Mouse (Mus musculus): Measurements from ENCODE around the gene Cpa4. TPM values are rescaled to one million over a fixed set of nuclear protein-coding genes. Genes with fewer than 3 reads are reported as not detected.
A peak's percentile ranks its signal among the peaks of the same experiment; 100 is the strongest.

Cpa4 gene
- polyA plus RNA-seq, 1 experiment from 2014 or later: 0.07 TPM

GRCm38 (mm10) chr6:30596230-30596898, 28.2 kb downstream of the Cpa4 start:
- ATAC-seq (0 out of 2 replicates have a peak, but pooled peaks have one; percentile 16), DNase-seq (ENCODE audit: low spot score) (no peak)
- Histone ChIP-seq H3K9me3 (ENCODE audit: low read length) (no peaks in the 10 kb centered on the region), H3K4me3 (ENCODE audit: low read depth, low read length) (no peak overlapping the region), H3K4me1 (ENCODE audit: insufficient read depth, low read depth, low read length) (no peaks in the 10 kb centered on the region), H3K4me2 (replicated peaks; ENCODE audit: low read depth, low read length) (no peak overlapping the region), H3K27me3 (replicated peaks; ENCODE audit: insufficient read depth, low read length) (no peaks in the 10 kb centered on the region), H3K36me3 (ENCODE audit: insufficient read depth, low read length) (no peaks in the 10 kb centered on the region), H3K27ac (ENCODE audit: low read length) (no peak overlapping the region), H3K9ac (replicated peaks; ENCODE audit: low read depth) (no peak overlapping the region)
- TF ChIP-seq CTCF (IDR thresholded peaks at IDR 0.05): no peak
- TF ChIP-seq EP300 (IDR thresholded peaks at IDR 0.05): no peak
- 58% methylated on average over 8 of the region's 8 CpGs for WGBS

DNA sequence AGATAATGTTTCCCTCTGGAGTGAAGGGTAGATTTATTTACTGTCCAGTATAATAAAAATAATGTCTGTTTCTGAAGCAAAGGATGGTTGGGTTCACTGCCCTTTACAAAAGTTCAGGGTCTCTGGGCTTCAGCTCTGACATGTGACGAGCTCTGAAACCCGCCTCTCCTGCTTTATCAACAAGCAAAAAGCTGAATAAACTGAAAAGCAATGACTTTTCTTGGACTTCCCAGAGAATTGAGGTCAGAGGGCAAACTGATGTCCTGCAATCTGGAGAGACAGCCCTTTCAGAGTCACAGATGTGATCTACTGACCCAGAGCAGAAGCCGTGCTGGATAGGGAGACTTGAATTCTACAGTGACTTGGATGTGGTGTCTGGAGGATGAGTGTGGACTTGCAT, 31.9 kb downstream of the Cpa4 start:
- no peaks in the 10 kb centered on the region for H3K9me3 ChIP-seq (ENCODE audit: low read length)
- ATAC-seq: no peak

GRCm38 (mm10) chr6:30600995-30601394, 32.8 kb downstream of the Cpa4 start:
- ATAC-seq (no peak), DNase-seq (ENCODE audit: low spot score) (no peak)
- 89% methylated on average over 1 of the region's 1 CpGs for WGBS
- Histone ChIP-seq H3K36me3 (ENCODE audit: insufficient read depth, low read length) (no peaks in the 10 kb centered on the region), H3K27me3 (replicated peaks; ENCODE audit: insufficient read depth, low read length) (no peaks in the 10 kb centered on the region), H3K9me3 (ENCODE audit: low read length) (no peaks in the 10 kb centered on the region), H3K27ac (ENCODE audit: low read length) (no peak overlapping the region), H3K4me2 (replicated peaks; ENCODE audit: low read depth, low read length) (no peak overlapping the region), H3K9ac (replicated peaks; ENCODE audit: low read depth) (no peak overlapping the region), H3K4me3 (ENCODE audit: low read depth, low read length) (no peak overlapping the region), H3K4me1 (ENCODE audit: insufficient read depth, low read depth, low read length) (no peaks in the 10 kb centered on the region)
- no peak for TF ChIP-seq CTCF (IDR thresholded peaks at IDR 0.05)
- no peak for TF ChIP-seq EP300 (IDR thresholded peaks at IDR 0.05)

More for the DNA sequence above, 31.9 kb downstream of the Cpa4 start:
- Histone ChIP-seq H3K36me3 (ENCODE audit: insufficient read depth, low read length) (no peaks in the 10 kb centered on the region), H3K27ac (ENCODE audit: low read length) (no peak overlapping the region), H3K27me3 (replicated peaks; ENCODE audit: insufficient read depth, low read length) (no peaks in the 10 kb centered on the region), H3K9ac (replicated peaks; ENCODE audit: low read depth) (no peak overlapping the region), H3K4me3 (ENCODE audit: low read depth, low read length) (no peak overlapping the region), H3K4me2 (replicated peaks; ENCODE audit: low read depth, low read length) (no peak overlapping the region), H3K4me1 (ENCODE audit: insufficient read depth, low read depth, low read length) (no peaks in the 10 kb centered on the region)
- whole genome bisulfite sequencing: 63% methylated on average over 3 of the region's 3 CpGs
- DNase-seq (ENCODE audit: low spot score): no peak
- TF ChIP-seq CTCF (IDR thresholded peaks at IDR 0.05) (no peak), EP300 (IDR thresholded peaks at IDR 0.05) (no peak)

- Histone ChIP-seq H3K4me3 (ENCODE audit: low read depth, low read length) (no peak overlapping the region), H3K27me3 (replicated peaks; ENCODE audit: insufficient read depth, low read length) (no peaks in the 10 kb centered on the region), H3K36me3 (ENCODE audit: insufficient read depth, low read length) (no peaks in the 10 kb centered on the region), H3K9ac (replicated peaks; ENCODE audit: low read depth) (no peak overlapping the region), H3K9me3 (ENCODE audit: low read length) (no peaks in the 10 kb centered on the region), H3K27ac (ENCODE audit: low read length) (no peak overlapping the region), H3K4me1 (ENCODE audit: insufficient read depth, low read depth, low read length) (no peaks in the 10 kb centered on the region), H3K4me2 (replicated peaks; ENCODE audit: low read depth, low read length) (no peak overlapping the region)
- DNase-seq (ENCODE audit: low spot score): no peak
- TF ChIP-seq EP300 (IDR thresholded peaks at IDR 0.05) (no peak), CTCF (IDR thresholded peaks at IDR 0.05) (no peak)
- WGBS: 83% methylated on average over 7 of the region's 7 CpGs
- ATAC-seq: no peak
Measured at GRCm38 (mm10) chr6:30604342-30604867, 36.2 kb downstream of the Cpa4 start.

DNA sequence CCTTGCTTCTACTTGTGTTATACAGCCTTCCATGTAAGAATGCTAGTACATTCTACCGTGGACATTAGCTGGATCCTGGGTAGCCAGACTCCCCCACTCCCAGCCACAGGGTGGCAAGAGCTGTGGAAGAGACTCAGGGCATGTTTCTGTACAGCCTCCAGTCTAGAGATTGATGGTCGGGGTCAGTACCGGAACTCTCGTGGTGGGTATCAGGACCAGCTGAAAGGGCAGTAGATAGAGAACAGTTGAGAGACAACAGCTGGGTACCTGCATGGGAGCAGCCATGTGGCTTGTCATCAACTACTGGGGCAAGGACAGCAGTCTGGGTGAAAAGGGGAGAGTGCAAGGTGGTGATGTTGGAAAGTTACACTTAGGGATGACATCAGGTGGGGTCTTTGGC, 36.9 kb downstream of the Cpa4 start:
- Histone ChIP-seq H3K36me3 (ENCODE audit: insufficient read depth, low read length) (no peaks in the 10 kb centered on the region), H3K9me3 (ENCODE audit: low read length) (no peaks in the 10 kb centered on the region), H3K4me3 (ENCODE audit: low read depth, low read length) (no peak overlapping the region), H3K4me1 (ENCODE audit: insufficient read depth, low read depth, low read length) (no peaks in the 10 kb centered on the region), H3K4me2 (replicated peaks; ENCODE audit: low read depth, low read length) (no peak overlapping the region), H3K9ac (replicated peaks; ENCODE audit: low read depth) (no peak overlapping the region), H3K27ac (ENCODE audit: low read length) (no peak overlapping the region), H3K27me3 (replicated peaks; ENCODE audit: insufficient read depth, low read length) (no peaks in the 10 kb centered on the region)
- TF ChIP-seq CTCF (IDR thresholded peaks at IDR 0.05) (no peak), EP300 (IDR thresholded peaks at IDR 0.05) (no peak)
- DNase-seq (ENCODE audit: low spot score): no peak
- no peak for ATAC-seq
- 95% methylated on average over 4 of the region's 4 CpGs for WGBS

DNA sequence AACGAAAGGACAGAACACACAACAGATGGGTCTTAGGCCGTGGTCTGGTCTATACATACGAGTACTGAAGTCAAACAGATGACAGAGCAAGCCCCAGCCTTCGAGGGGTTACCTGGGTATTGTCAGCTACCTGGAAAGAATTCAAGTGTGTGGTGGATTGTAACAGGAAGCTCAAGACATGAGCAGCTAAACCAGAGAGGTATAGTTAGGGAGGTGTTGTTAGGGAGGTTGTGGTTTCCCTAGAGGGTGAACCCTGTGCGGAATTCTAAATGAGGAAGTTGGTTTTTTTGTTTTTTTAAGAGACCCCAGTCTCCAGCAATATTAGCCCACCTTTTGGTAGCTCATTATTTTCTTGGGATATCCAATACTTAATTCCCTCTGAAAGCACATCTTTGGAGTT, 37.5 kb downstream of the Cpa4 start:
- 77% methylated on average over 5 of the region's 5 CpGs for WGBS
- Histone ChIP-seq H3K4me1 (ENCODE audit: insufficient read depth, low read depth, low read length) (no peaks in the 10 kb centered on the region), H3K27me3 (replicated peaks; ENCODE audit: insufficient read depth, low read length) (no peaks in the 10 kb centered on the region)

More for the DNA sequence above, 37.5 kb downstream of the Cpa4 start:
- TF ChIP-seq CTCF (IDR thresholded peaks at IDR 0.05): no peak
- no peak for TF ChIP-seq EP300 (IDR thresholded peaks at IDR 0.05)
- H3K4me3 ChIP-seq (ENCODE audit: low read depth, low read length): no peak overlapping the region
- no peaks in the 10 kb centered on the region for H3K9me3 ChIP-seq (ENCODE audit: low read length)
- DNase-seq (ENCODE audit: low spot score) (no peak), ATAC-seq (no peak)
- no peak overlapping the region for H3K9ac ChIP-seq (replicated peaks; ENCODE audit: low read depth)
- H3K27ac ChIP-seq (ENCODE audit: low read length): no peak overlapping the region
- H3K4me2 ChIP-seq (replicated peaks; ENCODE audit: low read depth, low read length): no peak overlapping the region
- no peaks in the 10 kb centered on the region for H3K36me3 ChIP-seq (ENCODE audit: insufficient read depth, low read length)
